Mouse (Mus musculus) c-Kit-negative CD71-positive TER-119-positive erythroid progenitor cells, embryonic 14.5 days (primary cell): ENCODE data around the gene Crtc2.
"Not testable (repeated sequence)": the region's sequence is repeated elsewhere in the genome, so short reads cannot be mapped to it uniquely, and the experiment has no call there.

ENCODE experiments used
- DNase-seq: peaks from one replicate; pipeline ENCODE4 v3.0.0-alpha.2; 2013; ENCODE audit warnings: low read depth, low spot score

Gene Crtc2

GRCm38 (mm10) chr3:90242984-90243775, 10.8 kb upstream of the Crtc2 start, which contains the start of gene Creb3l4:
Gene Creb3l4 (minus strand): TSS chr3:90243512.
- no peak for DNase-seq

GRCm38 (mm10) chr3:90245406-90245805, 8.6 kb upstream of the Crtc2 start:
- no peak for DNase-seq

- no peak for DNase-seq
Observed at GRCm38 (mm10) chr3:90247630-90247959, 6.4 kb upstream of the Crtc2 start.

- DNase-seq = peak; percentile 64
Observed at GRCm38 (mm10) chr3:90247960-90248745, 5.8 kb upstream of the Crtc2 start, which contains the start of gene Slc39a1. Gene Slc39a1 (plus strand): TSS chr3:90248172.

GRCm38 (mm10) chr3:90248746-90249100, 5.2 kb upstream of the Crtc2 start:
- DNase-seq = no peak

- no peak for DNase-seq
Observed at GRCm38 (mm10) chr3:90250791-90251190, 3.2 kb upstream of the Crtc2 start.

- DNase-seq = not testable (repeated sequence)
Observed at GRCm38 (mm10) chr3:90251731-90252226, 2.2 kb upstream of the Crtc2 start.

GRCm38 (mm10) chr3:90252659-90253058, 1.3 kb upstream of the Crtc2 start:
- DNase-seq = not testable (repeated sequence)

GRCm38 (mm10) chr3:90253174-90253573, 789 bp upstream of the Crtc2 start:
- DNase-seq = not testable (repeated sequence)

GRCm38 (mm10) chr3:90254419-90255193, 643 bp downstream of the Crtc2 start:
- no peak for DNase-seq

GRCm38 (mm10) chr3:90255194-90255565, 1.2 kb downstream of the Crtc2 start:
- DNase-seq = no peak

GRCm38 (mm10) chr3:90255784-90256353, 1.9 kb downstream of the Crtc2 start:
- no peak for DNase-seq

- no peak for DNase-seq
Observed at GRCm38 (mm10) chr3:90256731-90257530, 3.0 kb downstream of the Crtc2 start.

- DNase-seq = no peak
Observed at GRCm38 (mm10) chr3:90258521-90258920, 4.6 kb downstream of the Crtc2 start.

GRCm38 (mm10) chr3:90263121-90263771, 9.3 kb downstream of the Crtc2 start:
- no peak for DNase-seq

GRCm38 (mm10) chr3:90264687-90265033, 10.7 kb downstream of the Crtc2 start:
- no peak for DNase-seq

GRCm38 (mm10) chr3:90265034-90265931, 11.3 kb downstream of the Crtc2 start, which contains the start of gene Dennd4b:
Gene Dennd4b (plus strand): TSS chr3:90265185.
- DNase-seq = peak; percentile 68

- no peak for DNase-seq
Observed at GRCm38 (mm10) chr3:90265932-90266741, 12.2 kb downstream of the Crtc2 start.
